Mouse (Mus musculus): Measurements from ENCODE around the gene Zic2. TPM values are rescaled to one million over a fixed set of nuclear protein-coding genes. Genes with fewer than 3 reads are reported as not detected.

Gene Zic2
- polyA plus RNA-seq, 1 experiment, result not detected

GRCm38 (mm10) chr14:122465931-122466490 lies 9.2 kb upstream of the Zic2 start:
- H3K27me3 ChIP-seq (ENCODE audit: control insufficient read depth, insufficient read depth, low read length), result peaks cover 38% of the 10 kb centered on the region
- DNase-seq (ENCODE audit: low read depth in 1 of 2, low spot score in 2 of 2), result no peak
- H3K4me1 ChIP-seq (ENCODE audit: control insufficient read depth, insufficient read depth, insufficient read length), result peaks cover 12% of the 10 kb centered on the region
- no peak overlapping the region for H3K27ac ChIP-seq (ENCODE audit: insufficient read depth, low read length)
- H3K36me3 ChIP-seq (ENCODE audit: control insufficient read depth, insufficient read depth, low read length), result no peaks in the 10 kb centered on the region
- 31% methylated on average over 13 of the region's 13 CpGs for WGBS
- no peak overlapping the region for H3K4me3 ChIP-seq (ENCODE audit: extremely low read depth, insufficient read depth, insufficient read length)
- no peak for TF ChIP-seq CTCF (IDR thresholded peaks at IDR 0.05; ENCODE audit: extremely low read depth, insufficient read depth, insufficient read length, insufficient replicate concordance)
- no peak for TF ChIP-seq POLR2A (IDR thresholded peaks at IDR 0.05; ENCODE audit: low read depth, low read length)

DNA sequence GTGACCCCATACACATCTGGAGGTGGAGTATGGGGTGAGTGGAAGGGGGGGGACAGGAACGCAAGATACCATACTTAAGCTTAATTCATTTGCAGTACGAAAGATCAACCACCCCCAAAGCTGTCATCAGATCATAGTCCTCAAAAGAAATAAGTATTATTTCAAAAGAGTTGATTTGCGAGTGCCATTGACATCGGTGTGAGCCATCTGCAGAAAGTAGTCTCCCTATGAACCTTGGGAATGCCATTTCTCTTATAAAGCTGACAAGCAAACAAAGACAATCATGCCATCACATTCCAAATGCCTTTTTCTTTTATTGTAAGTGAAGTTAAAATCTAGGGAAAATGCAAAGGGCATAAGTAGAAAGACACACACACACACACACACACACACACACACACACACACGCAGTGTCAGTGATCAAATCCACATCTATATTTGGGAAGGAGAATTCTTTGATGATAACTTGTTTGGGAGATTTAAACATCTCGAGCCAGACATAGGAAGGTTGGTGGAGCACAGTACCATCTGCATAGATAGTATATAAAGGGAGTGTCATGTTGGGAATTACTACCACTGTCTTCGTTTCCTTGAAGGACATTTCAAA lies 8.4 kb upstream of the Zic2 start:
- no peak overlapping the region for H3K4me3 ChIP-seq (ENCODE audit: extremely low read depth, insufficient read depth, insufficient read length)
- no peak for TF ChIP-seq POLR2A (IDR thresholded peaks at IDR 0.05; ENCODE audit: low read depth, low read length)
- TF ChIP-seq CTCF (IDR thresholded peaks at IDR 0.05; ENCODE audit: extremely low read depth, insufficient read depth, insufficient read length, insufficient replicate concordance), result no peak
- H3K4me1 ChIP-seq (ENCODE audit: control insufficient read depth, insufficient read depth, insufficient read length), result peaks cover 12% of the 10 kb centered on the region
- DNase-seq (ENCODE audit: low read depth in 1 of 2, low spot score in 2 of 2), result no peak
- peaks cover 37% of the 10 kb centered on the region for H3K27me3 ChIP-seq (ENCODE audit: control insufficient read depth, insufficient read depth, low read length)
- no peak overlapping the region for H3K27ac ChIP-seq (ENCODE audit: insufficient read depth, low read length)
- 52% methylated on average over 7 of the region's 7 CpGs for WGBS
- H3K36me3 ChIP-seq (ENCODE audit: control insufficient read depth, insufficient read depth, low read length), result no peaks in the 10 kb centered on the region

- 12% methylated on average over 23 of the region's 23 CpGs for WGBS
- H3K27ac ChIP-seq (ENCODE audit: insufficient read depth, low read length), result no peak overlapping the region
- peaks cover 12% of the 10 kb centered on the region for H3K4me1 ChIP-seq (ENCODE audit: control insufficient read depth, insufficient read depth, insufficient read length)
- no peaks in the 10 kb centered on the region for H3K36me3 ChIP-seq (ENCODE audit: control insufficient read depth, insufficient read depth, low read length)
- DNase-seq (ENCODE audit: low read depth in 1 of 2, low spot score in 2 of 2), result no peak
- H3K27me3 ChIP-seq (ENCODE audit: control insufficient read depth, insufficient read depth, low read length), result peaks cover 35% of the 10 kb centered on the region
- no peak for TF ChIP-seq CTCF (IDR thresholded peaks at IDR 0.05; ENCODE audit: extremely low read depth, insufficient read depth, insufficient read length, insufficient replicate concordance)
- TF ChIP-seq POLR2A (IDR thresholded peaks at IDR 0.05; ENCODE audit: low read depth, low read length), result no peak
- no peak overlapping the region for H3K4me3 ChIP-seq (ENCODE audit: extremely low read depth, insufficient read depth, insufficient read length)
Observed at GRCm38 (mm10) chr14:122467926-122468841, 7.1 kb upstream of the Zic2 start.

DNA sequence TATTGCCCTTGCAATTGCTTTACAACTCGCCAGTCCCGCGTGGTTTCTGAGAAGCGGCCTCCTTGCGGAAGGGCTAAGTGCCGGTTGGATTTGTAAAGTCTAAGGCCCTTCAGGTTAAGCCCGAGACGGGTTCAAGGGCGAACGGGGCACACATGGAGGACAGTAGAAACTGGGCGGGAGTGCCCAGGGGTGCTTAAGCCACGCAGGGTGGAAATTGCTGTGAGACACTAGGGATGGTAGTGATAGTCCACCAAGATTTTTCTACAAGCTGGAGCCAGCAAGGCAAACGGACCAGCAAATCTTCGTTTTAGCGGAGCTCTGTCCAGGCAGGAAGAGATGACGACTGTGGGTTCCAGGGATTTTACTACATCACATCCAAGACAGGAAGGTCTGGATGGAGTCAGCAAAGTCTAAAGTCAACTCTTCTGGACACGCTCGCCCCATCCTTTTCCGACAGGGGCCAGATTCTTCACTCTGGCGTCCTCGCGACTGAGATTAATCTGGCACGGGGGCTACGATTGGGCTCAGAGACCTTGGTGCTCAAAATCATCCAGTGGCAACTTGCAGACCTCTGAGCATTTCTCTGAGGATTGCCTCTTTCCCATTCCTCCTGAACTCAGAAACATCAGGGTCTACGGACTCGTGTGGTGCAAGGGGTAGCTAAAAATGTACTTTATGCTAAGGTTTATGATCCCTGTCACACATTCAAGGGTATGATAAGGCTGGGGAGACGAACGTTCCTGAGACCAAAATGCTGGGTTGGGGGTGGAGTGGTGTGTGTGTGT lies 6.1 kb upstream of the Zic2 start:
- DNase-seq (ENCODE audit: low read depth in 1 of 2, low spot score in 2 of 2), result no peak
- no peaks in the 10 kb centered on the region for H3K36me3 ChIP-seq (ENCODE audit: control insufficient read depth, insufficient read depth, low read length)
- no peak overlapping the region for H3K27ac ChIP-seq (ENCODE audit: insufficient read depth, low read length)
- 8% methylated on average over 28 of the region's 28 CpGs for WGBS
- TF ChIP-seq POLR2A (IDR thresholded peaks at IDR 0.05; ENCODE audit: low read depth, low read length), result no peak
- TF ChIP-seq CTCF (IDR thresholded peaks at IDR 0.05; ENCODE audit: extremely low read depth, insufficient read depth, insufficient read length, insufficient replicate concordance), result no peak
- H3K4me3 ChIP-seq (ENCODE audit: extremely low read depth, insufficient read depth, insufficient read length), result no peak overlapping the region
- peaks cover 8% of the 10 kb centered on the region for H3K4me1 ChIP-seq (ENCODE audit: control insufficient read depth, insufficient read depth, insufficient read length)
- peaks cover 33% of the 10 kb centered on the region for H3K27me3 ChIP-seq (ENCODE audit: control insufficient read depth, insufficient read depth, low read length)

DNA sequence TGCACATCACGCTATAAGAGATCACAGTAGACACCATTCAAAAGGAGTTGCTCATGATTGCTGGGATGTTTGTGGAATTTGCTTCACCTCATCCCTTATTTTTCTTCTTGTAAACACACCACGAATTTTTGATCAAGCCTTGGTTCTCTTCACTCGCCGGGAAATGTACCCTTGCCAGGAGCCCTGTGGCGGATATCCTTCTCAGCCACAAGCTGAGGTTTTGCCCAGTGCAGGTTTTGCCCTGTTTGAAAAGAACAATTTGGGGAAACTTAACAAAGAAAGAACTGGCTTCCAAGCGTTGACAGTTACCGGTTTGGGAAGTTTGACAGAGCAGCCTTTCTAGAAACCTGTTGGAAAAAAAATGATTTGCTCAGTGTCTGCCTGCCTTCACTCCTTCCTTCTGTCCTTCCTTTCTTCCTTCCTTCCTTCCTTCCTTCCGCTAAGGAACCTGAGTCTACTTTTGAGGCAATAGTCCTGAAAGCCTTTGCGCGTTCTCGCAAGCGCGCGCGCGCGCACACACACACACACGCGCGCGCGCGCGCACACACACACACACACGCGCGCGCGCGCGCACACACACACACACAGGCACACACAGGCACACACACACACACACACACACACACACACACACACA lies 3.7 kb upstream of the Zic2 start:
- H3K27me3 ChIP-seq (ENCODE audit: control insufficient read depth, insufficient read depth, low read length), result peaks cover 43% of the 10 kb centered on the region
- WGBS, result 11% methylated on average over 11 of the region's 31 CpGs
- TF ChIP-seq POLR2A (IDR thresholded peaks at IDR 0.05; ENCODE audit: low read depth, low read length) (no peak), CTCF (IDR thresholded peaks at IDR 0.05; ENCODE audit: extremely low read depth, insufficient read depth, insufficient read length, insufficient replicate concordance) (no peak)

DNA sequence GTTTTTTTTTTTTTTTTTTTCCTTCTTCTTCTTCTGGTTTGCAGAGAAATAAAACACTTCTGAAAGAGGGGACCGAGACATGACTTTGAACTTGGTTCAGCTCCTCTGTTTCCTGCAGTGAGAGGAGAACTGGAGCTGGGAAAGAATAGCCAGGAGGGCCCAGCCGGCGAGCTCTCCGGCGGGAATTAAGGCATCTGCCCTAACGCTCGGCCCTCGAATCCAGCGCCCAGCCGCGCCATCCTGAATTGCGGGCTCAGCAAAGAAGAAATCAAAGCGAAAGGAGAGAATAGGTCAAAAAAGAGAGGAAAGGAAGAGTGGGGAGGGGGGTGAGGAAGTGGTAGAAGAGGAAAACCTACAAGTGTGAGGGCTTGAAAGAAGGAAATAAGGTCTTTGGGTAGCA lies 3.1 kb upstream of the Zic2 start:
- Histone ChIP-seq H3K27ac (ENCODE audit: insufficient read depth, low read length) (no peak overlapping the region), H3K36me3 (ENCODE audit: control insufficient read depth, insufficient read depth, low read length) (no peaks in the 10 kb centered on the region), H3K4me3 (ENCODE audit: extremely low read depth, insufficient read depth, insufficient read length) (no peak overlapping the region), H3K4me1 (ENCODE audit: control insufficient read depth, insufficient read depth, insufficient read length) (peaks cover 13% of the 10 kb centered on the region), H3K27me3 (ENCODE audit: control insufficient read depth, insufficient read depth, low read length) (peaks cover 47% of the 10 kb centered on the region)
- DNase-seq (ENCODE audit: low read depth in 1 of 2, low spot score in 2 of 2), result no peak
- 6% methylated on average over 13 of the region's 13 CpGs for WGBS
- no peak for TF ChIP-seq CTCF (IDR thresholded peaks at IDR 0.05; ENCODE audit: extremely low read depth, insufficient read depth, insufficient read length, insufficient replicate concordance)
- no peak for TF ChIP-seq POLR2A (IDR thresholded peaks at IDR 0.05; ENCODE audit: low read depth, low read length)

More for the DNA sequence above, 3.7 kb upstream of the Zic2 start:
- Histone ChIP-seq H3K4me3 (ENCODE audit: extremely low read depth, insufficient read depth, insufficient read length) (no peak overlapping the region), H3K36me3 (ENCODE audit: control insufficient read depth, insufficient read depth, low read length) (no peaks in the 10 kb centered on the region), H3K27ac (ENCODE audit: insufficient read depth, low read length) (no peak overlapping the region), H3K4me1 (ENCODE audit: control insufficient read depth, insufficient read depth, insufficient read length) (peaks cover 13% of the 10 kb centered on the region)
- no peak for DNase-seq (ENCODE audit: low read depth in 1 of 2, low spot score in 2 of 2)
